Mouse (Mus musculus) C2C12 (cell line): ENCODE data around the gene Hacd3. TPM values are rescaled to one million over a fixed set of nuclear protein-coding genes. Genes with fewer than 3 reads are reported as not detected.

Experiments
- H3K27me3 ChIP-seq: one replicate; pipeline ENCODE4 v1.6.1; 2011; ENCODE audit not compliant: control insufficient read depth, insufficient read depth, insufficient read length
- H3K36me3 ChIP-seq: one replicate; pipeline ENCODE4 v1.6.1; 2011; ENCODE audit not compliant: control insufficient read depth, insufficient read depth
- H3K4me3 ChIP-seq: one replicate; pipeline ENCODE4 v1.5.1; 2011; ENCODE audit warnings: mild to moderate bottlenecking, control low read depth; ENCODE audit not compliant: poor library complexity, insufficient read depth, severe bottlenecking
- H3K79me2 ChIP-seq: one replicate; pipeline ENCODE4 v1.6.1; 2011; ENCODE audit not compliant: control insufficient read depth, insufficient read depth
- H3K79me3 ChIP-seq: one replicate; pipeline ENCODE4 v1.6.1; 2011; ENCODE audit warnings: low read depth, control low read depth
- H3ac ChIP-seq: one replicate; pipeline ENCODE3; 2011; ENCODE audit warnings: low read depth; ENCODE audit not compliant: control insufficient read depth, insufficient read length
- CEBPB ChIP-seq: IDR thresholded peaks from one replicate; pipeline ENCODE4 v1.6.1; 2011; ENCODE audit warnings: low read depth, mild to moderate bottlenecking, control low read depth, moderate library complexity
- CTCF ChIP-seq: IDR thresholded peaks from one replicate; pipeline ENCODE4 v1.5.1; 2011; ENCODE audit not compliant: control insufficient read depth, insufficient read depth, insufficient read length
- FOSL1 ChIP-seq: IDR thresholded peaks from one replicate; pipeline ENCODE4 v1.8.0; 2011; ENCODE audit warnings: mild to moderate bottlenecking, low read length; ENCODE audit not compliant: poor library complexity, insufficient read depth, severe bottlenecking
- MAX ChIP-seq: IDR thresholded peaks from one replicate; pipeline ENCODE4 v1.6.1; 2011; ENCODE audit warnings: mild to moderate bottlenecking, control low read depth
- MYOD1 ChIP-seq: IDR thresholded peaks from one replicate; pipeline ENCODE4 v1.6.1; 2011; ENCODE audit warnings: low read depth; ENCODE audit not compliant: control insufficient read depth, insufficient read length
- MYOG ChIP-seq: IDR thresholded peaks from one replicate; pipeline ENCODE4 v1.6.1; 2011; ENCODE audit not compliant: control insufficient read depth, insufficient read length; ENCODE audit errors: extremely low read depth
- USF1 ChIP-seq: IDR thresholded peaks from one replicate; pipeline ENCODE4 v1.6.1; 2011; ENCODE audit warnings: low read depth, mild to moderate bottlenecking, control low read depth, moderate library complexity
- polyA plus RNA-seq: library from polyadenylated mRNA; unstranded; fragments of >200 nt; fragmentation: generic; extraction: Trizol; gene quantifications from one replicate; pipeline ENCODE4 v1.2.1, GENCODE M21; 2012; ENCODE audit warnings: missing spikeins

Gene Hacd3
- polyA plus RNA-seq, 1 experiment: 22.9 TPM

DNA sequence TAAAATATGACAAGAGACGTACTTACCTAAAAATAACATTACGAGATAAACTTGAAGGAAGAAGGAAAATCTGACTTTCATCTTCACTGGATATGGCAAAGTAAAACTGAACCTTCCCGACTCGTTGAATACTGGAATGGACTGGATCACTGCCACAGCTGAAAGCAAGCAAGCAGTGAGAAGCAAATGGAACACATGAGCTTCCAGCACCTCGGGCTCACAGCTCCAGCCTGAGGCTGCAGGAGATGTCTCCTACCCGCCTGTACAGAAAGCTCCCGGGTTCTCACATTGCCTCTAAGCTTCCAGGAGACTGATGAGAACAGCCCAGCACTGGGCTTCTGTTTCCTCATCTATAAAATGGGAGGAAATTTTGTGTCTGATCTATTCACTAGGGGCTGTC lies 31.2 kb downstream of the Hacd3 start:
- Histone ChIP-seq H3K79me2 (no peaks in the 10 kb centered on the region), H3K4me3 (no peak overlapping the region), H3K36me3 (peaks cover 38% of the 10 kb centered on the region), H3K27me3 (no peaks in the 10 kb centered on the region), H3K79me3 (no peaks in the 10 kb centered on the region), H3ac (no peak overlapping the region)
- TF ChIP-seq FOSL1 (no peak), USF1 (no peak)

DNA sequence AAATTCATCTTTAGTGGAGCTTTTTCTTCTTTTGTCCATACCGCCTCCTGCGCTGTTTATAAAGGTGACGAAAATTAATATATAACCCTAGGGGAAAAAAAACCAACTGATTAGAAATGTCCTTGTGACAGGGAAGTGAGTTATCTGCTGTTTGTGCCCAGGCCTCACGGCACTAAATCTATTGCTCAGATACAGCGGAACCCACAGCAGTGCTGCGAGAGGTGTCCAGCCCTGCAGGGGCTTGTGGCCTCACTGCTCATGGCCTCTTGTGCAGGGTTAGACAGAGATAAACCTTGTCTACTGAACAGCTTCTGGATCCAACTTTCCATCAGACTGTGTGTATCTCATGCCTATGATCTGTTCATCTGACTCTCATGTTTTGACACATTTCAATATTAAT lies 33.0 kb downstream of the Hacd3 start:
- TF ChIP-seq CTCF (no peak), MAX (no peak), USF1 (no peak), MYOG (no peak), MYOD1 (no peak), FOSL1 (no peak), CEBPB (no peak)
- no peak overlapping the region for H3ac ChIP-seq
- no peaks in the 10 kb centered on the region for H3K27me3 ChIP-seq
- H3K36me3 ChIP-seq: peaks cover 54% of the 10 kb centered on the region
- H3K79me3 ChIP-seq: no peaks in the 10 kb centered on the region
- no peak overlapping the region for H3K4me3 ChIP-seq
- H3K79me2 ChIP-seq: no peaks in the 10 kb centered on the region

DNA sequence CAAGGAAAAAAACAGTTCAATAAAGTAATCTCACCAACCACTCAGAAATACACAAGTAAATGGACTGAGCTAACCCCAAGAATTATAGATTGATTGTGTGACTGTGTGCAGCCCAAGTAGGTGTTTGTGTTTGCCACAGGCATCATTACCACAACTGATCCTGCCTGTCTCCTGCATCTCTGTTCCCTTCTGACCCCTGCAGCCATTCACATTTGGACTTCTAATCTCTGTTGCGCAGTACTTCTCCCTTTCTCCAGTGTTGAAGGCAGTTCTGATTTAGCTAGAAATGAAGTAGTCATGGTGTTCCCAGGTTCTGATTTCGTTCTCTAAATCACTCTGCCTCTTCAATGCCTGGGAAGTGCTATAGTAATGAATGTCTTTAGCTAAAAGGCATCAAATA lies 33.8 kb downstream of the Hacd3 start:
- peaks cover 58% of the 10 kb centered on the region for H3K36me3 ChIP-seq
- TF ChIP-seq MYOG (no peak), CEBPB (no peak), FOSL1 (no peak), MYOD1 (no peak), CTCF (no peak)
- H3K27me3 ChIP-seq: no peaks in the 10 kb centered on the region
- H3K79me2 ChIP-seq: no peaks in the 10 kb centered on the region
- H3ac ChIP-seq: no peak overlapping the region
- H3K4me3 ChIP-seq: no peak overlapping the region
- no peaks in the 10 kb centered on the region for H3K79me3 ChIP-seq

DNA sequence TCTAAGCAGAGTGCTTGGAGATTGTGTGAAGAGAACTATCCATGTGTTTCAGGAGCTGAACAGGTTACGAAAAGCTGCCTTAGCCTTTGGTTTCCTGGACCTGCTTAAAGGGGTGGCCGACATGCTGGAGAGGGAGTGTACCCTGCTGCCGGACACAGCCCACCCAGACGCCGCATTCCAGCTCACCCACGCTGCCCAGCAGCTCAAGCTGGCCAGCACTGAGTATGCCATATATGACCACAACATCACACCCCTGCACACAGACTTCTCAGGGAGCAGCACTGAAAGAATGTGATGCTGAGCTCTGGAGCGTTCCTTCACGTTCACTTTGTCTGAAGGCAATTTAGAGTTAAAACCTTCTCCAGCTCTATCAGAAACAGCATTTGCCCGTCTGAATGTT lies 35.7 kb downstream of the Hacd3 start:
- Histone ChIP-seq H3K36me3 (peaks cover 75% of the 10 kb centered on the region), H3K4me3 (no peak overlapping the region), H3K79me2 (no peaks in the 10 kb centered on the region), H3ac (no peak overlapping the region), H3K27me3 (no peaks in the 10 kb centered on the region), H3K79me3 (no peaks in the 10 kb centered on the region)
- TF ChIP-seq USF1 (no peak), FOSL1 (no peak), CEBPB (no peak), MAX (no peak), MYOG (no peak)

DNA sequence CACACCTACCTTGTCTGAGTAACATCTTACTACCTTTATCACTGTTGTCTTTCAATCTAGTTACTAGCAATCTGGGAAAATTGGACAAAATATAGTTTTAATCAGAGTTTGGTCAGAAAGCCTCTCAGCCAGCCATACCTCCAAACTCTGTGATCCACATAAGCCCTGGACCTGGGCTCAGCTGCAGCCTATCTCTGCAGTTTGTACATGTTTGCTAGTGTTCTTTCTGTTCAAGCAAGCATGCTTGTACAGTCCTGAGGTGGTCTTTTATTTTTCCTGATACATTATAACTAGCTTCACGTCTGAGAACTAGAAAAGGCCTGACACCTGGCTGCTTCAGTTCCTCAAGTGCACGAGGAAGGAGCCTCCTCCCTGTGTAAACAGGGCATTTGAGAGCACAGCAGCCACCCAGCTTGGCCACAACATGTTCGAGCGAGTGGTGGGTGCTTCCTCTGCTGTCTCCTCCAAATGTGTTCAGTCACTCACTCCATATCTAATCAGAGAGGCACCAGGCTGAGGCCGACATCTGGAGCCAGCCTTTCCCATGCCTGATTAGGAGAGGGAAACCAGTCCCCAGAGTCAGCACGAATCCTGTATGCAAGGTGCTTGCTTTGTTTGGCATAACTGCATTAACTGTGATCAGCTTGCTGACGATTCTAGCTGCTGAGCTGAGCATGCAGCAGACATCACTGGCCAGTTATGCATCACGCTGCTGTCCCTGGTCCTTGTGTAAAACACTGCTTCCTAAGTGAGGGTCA lies 36.3 kb downstream of the Hacd3 start:
- Histone ChIP-seq H3K27me3 (no peaks in the 10 kb centered on the region), H3K4me3 (no peak overlapping the region), H3K79me2 (no peaks in the 10 kb centered on the region), H3K36me3 (peaks cover 79% of the 10 kb centered on the region), H3K79me3 (no peaks in the 10 kb centered on the region), H3ac (no peak overlapping the region)
- TF ChIP-seq MYOD1: no peak
- TF ChIP-seq CEBPB: no peak
- no peak for TF ChIP-seq CTCF
- no peak for TF ChIP-seq MAX
- TF ChIP-seq MYOG: no peak
- no peak for TF ChIP-seq FOSL1
- TF ChIP-seq USF1: no peak

DNA sequence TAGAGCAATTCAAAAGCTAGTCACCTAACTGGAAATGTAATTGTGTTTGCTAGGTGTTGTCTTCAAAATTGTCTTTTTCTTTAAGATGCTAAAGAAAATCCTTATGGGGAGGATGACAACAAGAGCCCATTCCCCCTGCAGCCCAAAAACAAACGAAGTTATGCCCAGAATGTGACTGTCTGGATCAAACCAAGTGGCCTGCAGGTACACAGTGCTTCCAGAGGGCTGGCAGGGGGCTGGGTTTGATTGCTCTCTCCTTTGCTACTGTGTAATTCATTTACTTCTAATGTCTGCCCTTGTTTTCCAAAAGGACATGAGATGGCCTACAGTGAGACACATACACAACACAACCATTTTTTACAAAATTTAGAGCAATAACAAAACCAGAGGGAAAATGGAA lies 39.6 kb downstream of the Hacd3 start:
- Histone ChIP-seq H3ac (no peak overlapping the region), H3K27me3 (no peaks in the 10 kb centered on the region), H3K36me3 (peaks cover 79% of the 10 kb centered on the region), H3K79me3 (no peaks in the 10 kb centered on the region), H3K4me3 (no peak overlapping the region), H3K79me2 (no peaks in the 10 kb centered on the region)
- no peak for TF ChIP-seq USF1
